Mouse (Mus musculus) natural killer cell, adult 2 months (primary cell): ENCODE results near the gene Klk7.

Source experiments
- DNase-seq, 2 experiments: peaks; one replicate each; pipeline ENCODE4 v3.0.0; 2022; ENCODE audit warnings: low spot score in 2 of 2

Klk7 gene

DNA sequence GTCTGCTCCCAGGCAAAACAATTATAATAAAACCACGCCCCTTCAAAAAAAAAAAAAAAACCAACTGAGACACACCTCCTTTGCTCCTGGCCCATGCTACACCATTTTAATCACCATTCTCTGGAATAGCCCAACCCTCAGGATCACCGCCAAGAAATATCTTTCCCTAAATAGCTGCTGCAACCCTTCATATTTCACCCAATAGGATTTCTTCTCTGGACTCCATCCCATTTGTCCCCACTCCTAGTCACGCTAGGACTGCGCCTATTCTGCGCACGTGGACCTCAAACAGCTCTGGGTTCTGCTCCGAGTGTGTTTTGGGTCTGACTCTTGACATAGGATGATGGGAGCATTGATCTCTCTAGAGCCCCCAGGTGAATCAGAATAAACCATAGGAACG lies 14.7 kb upstream of the Klk7 start:
- DNase-seq, result no peak

DNA sequence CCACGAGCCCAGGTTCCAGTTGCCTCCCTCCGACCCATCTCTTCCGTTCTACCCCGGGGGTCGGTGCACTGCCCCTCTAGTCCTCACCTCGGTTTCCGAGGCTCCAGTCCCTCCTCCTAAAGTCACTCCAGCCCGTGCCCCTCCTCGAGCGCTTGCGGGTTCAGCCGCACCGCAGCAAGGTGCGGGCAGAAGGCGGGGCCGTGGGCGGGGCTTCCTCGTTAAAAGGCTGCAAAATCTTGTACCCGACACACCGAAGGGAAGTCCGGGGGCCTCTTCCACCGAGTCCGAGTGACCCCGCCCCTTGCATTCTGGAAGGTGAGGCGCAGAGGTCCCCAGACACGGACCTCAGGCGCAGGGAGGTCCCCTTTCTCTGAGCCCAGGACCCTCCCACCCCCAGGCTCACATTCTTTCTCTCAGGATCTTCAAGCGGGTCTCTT lies 13.7 kb upstream of the Klk7 start, which contains the start of gene Klk8:
Klk8 (plus strand) TSS at position 245 of the 437 bp plus-strand sequence.
- peak in 1 of 2 experiments; percentile 26 for DNase-seq

DNA sequence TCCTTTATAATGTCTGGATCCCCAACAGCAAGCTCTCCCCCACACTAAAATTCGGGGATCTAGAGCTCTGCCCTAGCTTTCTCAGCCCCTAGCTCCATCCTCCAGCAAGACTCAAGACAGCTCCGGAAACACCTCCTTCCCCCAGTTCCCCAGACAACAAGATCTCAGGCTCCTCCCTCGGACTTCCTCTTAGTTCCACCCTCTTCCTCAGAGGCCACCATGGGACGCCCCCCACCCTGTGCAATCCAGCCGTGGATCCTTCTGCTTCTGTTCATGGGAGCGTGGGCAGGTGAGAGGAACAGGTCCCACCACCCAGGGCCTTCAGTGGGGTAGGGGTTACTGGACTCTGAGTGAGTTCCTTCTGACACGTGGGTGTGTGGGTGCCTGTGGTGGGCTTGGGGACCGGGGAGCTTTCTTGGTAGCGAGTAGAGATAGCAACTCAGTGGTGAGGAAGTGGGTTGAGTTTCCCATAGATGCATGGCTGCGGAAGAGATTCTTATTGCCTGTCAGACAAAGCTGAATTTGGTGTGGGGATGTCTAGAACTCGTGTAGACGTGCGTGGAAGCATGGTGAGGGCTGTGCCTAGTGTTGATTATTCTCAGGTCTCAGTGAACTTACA lies 13.1 kb upstream of the Klk7 start:
- DNase-seq, result peak in 1 of 2 experiments; percentile 11

DNA sequence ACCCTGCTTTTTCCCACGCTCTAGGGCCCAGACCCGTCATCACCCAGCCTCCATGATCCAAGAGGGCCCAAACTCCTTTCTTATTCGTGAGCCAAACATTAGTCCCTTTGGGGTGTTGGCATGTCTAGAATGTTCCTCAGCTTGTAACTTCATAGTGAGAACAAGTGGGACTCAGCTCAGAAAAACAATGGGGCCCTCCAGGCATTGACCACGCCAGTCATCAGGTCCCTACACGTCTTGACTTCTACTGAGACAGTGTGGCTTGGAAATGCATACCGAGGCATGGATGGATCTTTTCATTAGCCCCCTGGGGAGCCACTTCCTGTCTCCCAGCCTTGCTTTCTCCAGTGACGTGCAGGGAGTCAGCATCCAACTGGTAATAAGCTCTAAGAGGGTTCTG lies 11.2 kb upstream of the Klk7 start:
- no peak for DNase-seq

DNA sequence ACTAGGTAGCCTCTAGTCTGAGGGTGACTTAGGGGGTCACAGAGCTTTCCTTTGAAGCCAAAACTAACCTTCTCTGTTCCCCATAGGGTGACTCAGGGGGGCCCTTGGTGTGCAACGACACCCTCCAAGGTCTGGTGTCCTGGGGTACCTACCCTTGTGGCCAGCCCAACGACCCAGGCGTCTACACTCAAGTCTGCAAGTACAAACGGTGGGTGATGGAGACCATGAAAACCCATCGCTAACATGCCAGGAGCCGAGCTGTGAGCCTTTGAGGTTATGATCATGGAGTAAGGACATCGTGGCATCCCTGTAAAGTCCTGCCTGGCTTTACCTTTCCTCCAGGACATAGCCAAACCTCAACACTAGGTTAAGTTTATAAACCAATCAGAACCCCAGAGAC lies 4.1 kb downstream of the Klk7 start:
- no peak for DNase-seq

DNA sequence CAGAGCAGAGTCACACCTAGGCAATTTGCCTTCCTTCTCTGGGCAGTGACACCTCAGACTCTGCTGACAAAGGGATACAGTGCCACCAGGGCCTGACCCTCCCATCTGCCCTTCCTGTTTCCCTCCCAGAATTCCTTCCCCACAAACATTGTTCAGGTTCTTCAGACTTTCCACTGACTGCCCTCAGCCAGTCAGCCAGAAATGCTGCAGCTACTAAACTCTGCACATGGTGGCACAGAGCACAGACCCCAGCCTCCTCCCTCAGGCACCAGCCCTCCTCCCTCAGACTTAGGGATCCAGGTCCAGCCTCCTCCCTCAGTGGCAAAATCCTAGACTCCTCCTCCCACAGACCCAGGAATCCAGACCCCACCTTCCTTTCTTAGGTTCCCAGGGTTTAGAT lies 5.7 kb downstream of the Klk7 start:
- no peak for DNase-seq

DNA sequence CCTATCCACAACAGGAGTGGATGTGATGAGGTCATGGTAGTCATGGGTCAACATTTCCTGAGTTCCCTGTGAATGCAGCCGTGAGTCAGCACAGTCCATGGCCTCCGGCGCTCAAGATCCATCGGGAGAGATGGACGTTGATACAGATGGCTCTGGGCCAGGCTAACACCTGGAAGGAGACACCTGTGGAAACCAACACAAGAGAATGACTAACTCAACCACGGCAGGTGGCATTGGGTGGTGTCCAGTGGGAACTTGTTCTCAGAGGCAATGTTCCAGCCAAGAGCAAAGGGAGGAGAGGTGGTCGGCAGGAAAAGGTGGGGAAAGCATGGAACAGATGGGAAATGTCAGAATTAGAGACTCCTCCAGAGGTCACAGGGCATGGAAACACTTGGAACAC lies 10.5 kb downstream of the Klk7 start:
- no peak for DNase-seq

DNA sequence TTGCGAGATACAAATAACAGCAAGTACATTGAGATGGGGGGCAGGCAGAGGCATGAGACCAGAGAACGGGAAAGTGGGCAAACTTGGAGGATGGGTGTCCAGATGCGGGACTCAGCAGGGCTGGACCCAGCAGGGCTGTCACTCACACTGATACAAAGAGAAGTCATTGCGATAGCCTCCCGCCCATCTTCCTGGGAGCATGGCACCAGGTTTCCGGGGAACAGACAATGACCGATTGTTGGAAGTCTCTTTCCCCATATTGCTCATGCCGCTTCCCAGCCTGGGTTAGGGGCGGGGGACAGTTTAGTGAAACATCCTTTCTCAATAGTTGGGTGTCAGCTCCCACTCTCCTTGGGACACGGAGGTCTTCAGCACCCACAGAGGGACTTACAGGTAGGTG lies 13.1 kb downstream of the Klk7 start, which contains the start of gene Klk6:
Klk6 (plus strand) TSS at position 301 of the 400 bp plus-strand sequence.
- DNase-seq, result no peak

DNA sequence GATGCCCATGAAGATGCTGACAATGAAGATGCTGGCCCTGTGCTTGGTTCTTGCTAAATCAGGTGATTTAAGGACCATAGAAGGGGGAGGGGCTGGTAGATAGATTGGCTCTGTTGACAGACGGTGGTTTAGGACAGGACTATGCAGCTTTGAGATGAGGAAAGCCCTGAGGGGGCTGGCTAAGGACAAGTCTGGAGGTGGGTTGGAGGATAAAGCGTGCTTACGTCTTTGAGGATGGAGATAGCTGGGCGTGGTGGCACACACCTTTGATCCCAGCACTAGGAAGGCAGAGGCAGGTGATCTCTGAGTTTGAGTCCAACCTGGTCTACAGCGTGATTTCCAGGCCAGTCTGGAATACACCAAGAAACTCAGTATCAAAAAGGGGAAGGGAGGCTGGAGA lies 15.0 kb downstream of the Klk7 start:
- no peak for DNase-seq

DNA sequence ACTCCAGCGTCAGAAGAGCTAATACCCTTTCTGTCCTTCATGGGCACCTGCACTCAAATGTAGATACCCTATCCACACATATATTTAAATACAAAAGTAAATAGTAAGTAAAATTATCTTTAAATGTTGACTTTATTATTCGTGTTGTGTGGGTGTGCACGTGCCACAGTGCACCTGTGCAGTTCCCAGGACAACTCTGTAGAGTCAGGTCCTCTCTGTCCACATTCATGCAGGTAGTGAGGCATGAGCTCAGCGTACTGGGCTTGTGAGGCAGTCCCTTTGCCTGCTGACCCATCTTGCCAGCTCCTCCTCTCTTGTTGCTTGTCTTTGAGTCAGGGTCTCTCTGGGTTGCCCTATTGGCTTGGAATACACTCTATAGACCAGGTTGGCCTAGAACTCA lies 16.6 kb downstream of the Klk7 start:
- DNase-seq, result no peak

DNA sequence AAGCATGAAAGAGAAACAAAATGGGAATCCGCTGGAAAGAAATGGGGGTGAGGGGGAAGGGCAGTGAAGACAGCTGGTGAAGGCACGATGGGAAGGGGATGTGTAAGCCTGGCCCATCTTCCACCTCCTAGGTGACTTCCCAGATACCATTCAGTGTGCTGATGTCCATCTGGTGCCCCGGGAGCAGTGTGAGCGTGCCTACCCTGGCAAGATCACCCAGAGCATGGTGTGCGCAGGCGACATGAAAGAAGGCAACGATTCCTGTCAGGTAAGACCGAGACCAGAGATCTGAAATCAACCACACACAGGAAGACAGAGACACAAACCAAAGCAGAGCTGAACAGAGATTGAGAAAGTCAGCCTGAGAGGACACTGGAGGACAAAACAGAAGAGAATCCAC lies 17.9 kb downstream of the Klk7 start:
- no peak for DNase-seq

DNA sequence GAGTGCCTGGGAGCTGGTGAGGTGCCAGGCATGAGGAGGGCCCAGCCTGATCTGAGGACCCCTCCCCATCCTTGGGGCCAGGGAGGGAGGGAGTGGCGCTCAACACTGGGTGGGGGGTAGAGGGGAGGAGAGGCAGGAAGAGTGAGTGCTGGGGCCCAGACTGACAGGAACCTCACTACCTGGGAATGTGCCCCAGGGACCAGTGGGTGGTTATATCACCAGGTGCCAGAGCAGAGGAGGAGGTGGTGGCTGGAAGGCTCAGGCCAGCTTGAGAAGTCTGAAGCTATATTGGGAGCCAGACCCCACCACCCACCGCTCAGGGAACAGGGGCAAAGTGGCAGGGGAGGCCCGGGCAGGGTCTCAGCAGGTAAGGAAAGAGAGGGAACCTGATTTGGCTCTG lies 30.6 kb downstream of the Klk7 start, which contains the start of gene Klk5:
Klk5 (plus strand) TSS at position 271 of the 400 bp plus-strand sequence.
- DNase-seq, result no peak

DNA sequence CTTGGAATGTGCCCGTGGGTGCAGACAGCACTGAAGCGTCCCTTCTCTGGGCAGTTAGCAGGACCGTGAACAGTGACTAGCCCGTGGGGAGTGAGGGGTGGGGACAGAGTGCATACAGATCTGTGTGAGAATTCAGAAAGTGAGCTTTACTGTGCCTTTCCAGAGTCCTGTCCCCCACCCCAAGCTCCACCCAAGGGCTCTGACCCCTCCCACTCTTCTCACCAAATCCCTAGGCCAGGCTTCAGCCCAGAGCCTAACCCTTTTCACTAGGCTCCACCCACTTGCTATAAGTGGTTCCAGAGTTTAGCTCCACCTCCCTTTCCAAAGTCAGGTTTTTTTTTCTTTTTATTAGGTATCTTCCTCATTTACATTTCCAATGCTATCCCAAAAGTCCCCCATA lies 32.7 kb downstream of the Klk7 start:
- no peak for DNase-seq

DNA sequence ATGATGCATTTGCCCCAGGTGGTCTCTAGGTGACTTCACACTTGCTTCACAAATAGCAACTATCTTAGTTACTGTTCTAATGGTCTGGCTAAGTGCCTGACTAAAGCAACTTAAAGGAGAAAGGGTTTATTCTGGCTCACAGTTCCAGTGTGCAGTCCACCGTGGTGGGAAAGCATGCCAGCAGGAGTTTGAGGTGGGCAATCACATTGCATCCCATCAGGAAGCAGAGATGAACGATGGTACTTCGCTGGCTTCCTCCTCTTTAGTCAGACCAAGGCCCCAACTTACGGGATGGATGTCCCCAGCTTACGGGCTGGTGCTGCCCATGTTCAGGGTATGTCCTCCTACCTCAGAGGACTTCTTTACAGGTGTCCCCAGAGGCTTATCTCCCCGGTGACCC lies 40.5 kb downstream of the Klk7 start:
- DNase-seq, result no peak

DNA sequence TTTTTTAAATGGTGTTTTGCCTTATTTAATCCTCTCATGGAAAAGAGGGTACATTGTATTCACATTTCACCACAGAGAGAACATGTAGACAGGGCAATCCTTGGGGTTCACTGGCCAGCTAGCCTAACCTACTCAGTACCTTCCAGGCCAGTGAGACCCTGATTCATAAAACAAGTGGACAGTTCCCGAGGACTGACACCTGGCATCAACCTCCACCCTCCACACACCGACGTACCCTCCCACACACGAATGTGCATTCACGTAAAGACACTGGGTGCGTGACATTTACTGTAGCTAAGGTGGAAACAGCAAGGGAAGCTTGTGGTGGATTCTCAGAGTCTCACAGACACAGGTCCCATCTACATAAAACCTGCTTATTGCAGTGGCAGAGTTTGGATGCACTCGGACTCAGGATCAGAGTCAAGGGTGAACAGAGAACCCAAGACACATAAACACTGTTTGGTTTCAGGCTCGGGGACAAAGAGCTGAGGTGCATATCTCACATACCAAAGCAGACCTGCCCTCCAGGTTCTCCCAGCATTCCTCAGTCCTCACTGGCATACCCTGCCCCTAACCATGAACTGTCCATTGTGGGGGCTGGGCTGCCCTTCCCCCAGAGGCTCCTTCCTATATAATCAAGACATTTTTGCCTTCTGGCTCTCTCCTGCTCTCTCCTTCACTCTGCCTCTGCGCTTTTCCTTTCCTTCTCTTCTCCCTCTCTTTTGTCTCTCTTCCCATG lies 43.7 kb downstream of the Klk7 start:
- no peak for DNase-seq

DNA sequence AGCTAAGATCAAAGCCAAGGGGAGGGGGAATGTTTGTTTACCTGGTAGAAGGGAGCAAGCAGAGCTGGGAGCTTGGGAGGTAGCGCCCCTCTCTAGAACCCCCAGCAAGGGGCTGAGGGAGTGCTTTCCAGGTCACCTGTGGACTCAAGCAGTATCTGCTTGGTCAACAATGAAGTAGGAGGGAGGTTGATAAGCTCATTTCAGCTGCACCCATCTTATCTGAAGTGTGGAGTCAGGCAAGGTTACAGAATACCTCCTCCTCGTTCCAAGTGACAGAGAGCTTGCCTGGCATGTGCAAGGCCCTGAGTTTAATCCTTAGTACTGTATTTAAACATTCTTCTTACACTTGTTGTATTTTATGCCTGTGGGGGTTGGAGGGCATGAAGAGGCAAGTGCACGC lies 44.6 kb downstream of the Klk7 start:
- DNase-seq, result no peak

DNA sequence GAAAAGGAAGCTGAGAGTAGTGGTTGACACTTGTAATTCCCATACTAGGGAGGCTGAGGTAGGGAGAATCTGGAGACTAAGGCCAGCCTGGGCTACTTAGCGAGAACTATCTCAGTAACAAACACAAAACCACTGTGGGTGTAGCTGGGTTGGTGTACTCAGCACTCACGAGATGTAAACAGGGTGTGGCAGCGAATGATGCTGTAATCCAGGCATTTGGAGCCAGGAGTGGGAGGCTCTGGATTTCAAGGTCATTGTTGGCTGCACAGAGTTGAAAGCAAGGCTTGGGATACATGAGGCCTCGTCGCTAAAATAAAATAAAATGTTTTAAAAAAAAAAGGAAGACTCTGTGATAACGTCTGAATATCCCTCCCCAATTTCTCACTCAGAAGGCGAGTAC lies 45.2 kb downstream of the Klk7 start:
- DNase-seq, result no peak

DNA sequence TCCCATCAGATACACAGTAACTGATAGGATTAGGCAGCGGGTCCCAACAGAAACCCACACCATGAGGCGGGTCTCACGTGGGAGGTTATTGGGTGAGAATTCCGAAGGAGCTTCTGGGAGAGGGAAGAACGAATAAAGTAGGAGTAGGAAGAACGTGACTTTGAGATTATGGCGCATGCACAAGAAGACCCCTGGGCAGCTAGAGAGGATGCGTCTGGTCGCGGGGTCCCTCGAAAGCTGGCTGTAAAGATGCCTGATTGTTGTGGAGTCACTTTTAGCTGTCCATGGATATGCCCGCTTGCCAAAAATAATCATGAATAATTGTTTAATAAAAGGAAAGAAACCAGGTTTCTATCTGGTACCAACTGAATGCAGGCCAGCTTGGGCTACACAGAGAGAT lies 46.4 kb downstream of the Klk7 start:
- no peak for DNase-seq

DNA sequence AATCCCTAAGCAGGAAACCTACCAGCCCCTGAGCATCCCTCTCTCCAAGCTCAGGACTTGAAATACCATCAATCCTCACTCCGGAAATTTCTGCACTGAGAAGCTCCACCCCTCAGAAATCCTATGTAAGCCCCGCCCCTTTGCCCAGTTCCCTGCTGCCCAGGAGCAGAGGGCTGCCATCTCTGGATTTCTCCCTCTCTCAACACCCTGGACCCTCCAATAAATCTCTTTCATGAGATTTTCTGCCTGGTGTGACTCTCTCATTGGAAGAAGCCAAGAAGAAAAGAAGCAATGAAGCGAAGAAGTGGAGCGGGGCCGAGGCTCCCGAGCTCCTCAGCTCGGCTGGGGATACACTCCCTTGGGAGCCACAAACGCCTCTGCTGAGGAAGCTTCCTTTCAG lies 49.3 kb downstream of the Klk7 start:
- DNase-seq, result no peak
